Mouse (Mus musculus): ENCODE measurements at regions not wholly inside any gene's neighbourhood (a gene's known extent, or its start where the extent isn't known, plus 50 kb on each side); places are given as distances from the start of the nearest gene placed in this dataset.

GRCm38 (mm10) chr1:120883632-120884031 is 281.4 kb downstream of the En1 start:
- no peak for ATAC-seq
- POLR2A ChIA-PET: no interaction called here
- DNase-seq (ENCODE audit: low read depth, low spot score): no peak
- TF ChIP-seq CTCF (IDR thresholded peaks at IDR 0.05): no peak
- H3K27me3 ChIP-seq: peaks cover 8% of the 10 kb centered on the region
- CTCF ChIA-PET: no interaction called here
- in situ Hi-C loops (cut with MboI; ENCODE audit: low pct_unique_long_range_greater_than_20kb): no loop called here

GRCm38 (mm10) chr1:120910801-120911200 is 308.6 kb downstream of the En1 start:
- ChIA-PET POLR2A (no interaction called here), CTCF (no interaction called here)
- in situ Hi-C loops (cut with MboI; ENCODE audit: low pct_unique_long_range_greater_than_20kb): no loop called here
- TF ChIP-seq CTCF (IDR thresholded peaks at IDR 0.05): no peak
- ATAC-seq: no peak
- H3K27me3 ChIP-seq: no peaks in the 10 kb centered on the region
- DNase-seq (ENCODE audit: low read depth, low spot score): no peak

GRCm38 (mm10) chr1:120911962-120912670 is 309.9 kb downstream of the En1 start:
- ChIA-PET CTCF (no interaction called here), POLR2A (no interaction called here)
- H3K27me3 ChIP-seq: no peaks in the 10 kb centered on the region
- DNase-seq (ENCODE audit: low read depth, low spot score): no peak
- ATAC-seq: no peak
- no peak for TF ChIP-seq CTCF (IDR thresholded peaks at IDR 0.05)
- in situ Hi-C loops (cut with MboI; ENCODE audit: low pct_unique_long_range_greater_than_20kb): no loop called here

- ATAC-seq (no peak), DNase-seq (ENCODE audit: low read depth, low spot score) (no peak)
- CTCF ChIA-PET: interaction anchor here (1.3 kb wide), 1 partner anchor 16 kb away, joined by 3 read pairs; no protein-coding TSS in a partner anchor
- no peaks in the 10 kb centered on the region for H3K27me3 ChIP-seq
- POLR2A ChIA-PET: no interaction called here
- in situ Hi-C loops (cut with MboI; ENCODE audit: low pct_unique_long_range_greater_than_20kb): no loop called here
- no peak for TF ChIP-seq CTCF (IDR thresholded peaks at IDR 0.05)
Observed at GRCm38 (mm10) chr1:120921540-120921939, 319.3 kb downstream of the En1 start.

GRCm38 (mm10) chr1:120925271-120925670 is 323.1 kb downstream of the En1 start:
- no peaks in the 10 kb centered on the region for H3K27me3 ChIP-seq
- CTCF ChIA-PET: no interaction called here
- no peak for TF ChIP-seq CTCF (IDR thresholded peaks at IDR 0.05)
- no peak for ATAC-seq
- no peak for DNase-seq (ENCODE audit: low read depth, low spot score)
- POLR2A ChIA-PET: no interaction called here
- in situ Hi-C loops (cut with MboI; ENCODE audit: low pct_unique_long_range_greater_than_20kb): no loop called here

GRCm38 (mm10) chr1:120930141-120930540 is 327.9 kb downstream of the En1 start:
- no peak for DNase-seq (ENCODE audit: low read depth, low spot score)
- H3K27me3 ChIP-seq: no peaks in the 10 kb centered on the region
- no peak for TF ChIP-seq CTCF (IDR thresholded peaks at IDR 0.05)
- in situ Hi-C loops (cut with MboI; ENCODE audit: low pct_unique_long_range_greater_than_20kb): no loop called here
- no peak for ATAC-seq
- ChIA-PET POLR2A (no interaction called here), CTCF (no interaction called here)

GRCm38 (mm10) chr1:120935321-120935720 is 333.1 kb downstream of the En1 start:
- DNase-seq (ENCODE audit: low read depth, low spot score) (no peak), ATAC-seq (no peak)
- no peak for TF ChIP-seq CTCF (IDR thresholded peaks at IDR 0.05)
- ChIA-PET CTCF (no interaction called here), POLR2A (no interaction called here)
- in situ Hi-C loops (cut with MboI; ENCODE audit: low pct_unique_long_range_greater_than_20kb): no loop called here
- no peaks in the 10 kb centered on the region for H3K27me3 ChIP-seq

- in situ Hi-C loops (cut with MboI; ENCODE audit: low pct_unique_long_range_greater_than_20kb): no loop called here
- no peak for DNase-seq (ENCODE audit: low read depth, low spot score)
Observed at GRCm38 (mm10) chr1:120943711-120944110, 341.5 kb downstream of the En1 start.

GRCm38 (mm10) chr1:120946349-120946748 is 344.1 kb downstream of the En1 start:
- TF ChIP-seq CTCF (IDR thresholded peaks at IDR 0.05): no peak
- H3K27me3 ChIP-seq: peaks cover 2% of the 10 kb centered on the region
- DNase-seq (ENCODE audit: low read depth, low spot score) (no peak), ATAC-seq (no peak)
- in situ Hi-C loops (cut with MboI; ENCODE audit: low pct_unique_long_range_greater_than_20kb): no loop called here
- ChIA-PET POLR2A (no interaction called here), CTCF (interaction anchor here (0.9 kb wide), 1 partner anchor 10 kb away, joined by 3 read pairs; no protein-coding TSS in a partner anchor)

More at GRCm38 (mm10) chr1:120943711-120944110, 341.5 kb downstream of the En1 start:
- no peaks in the 10 kb centered on the region for H3K27me3 ChIP-seq
- CTCF ChIA-PET: interaction anchor here (1.4 kb wide), 2 partner anchors 10 to 56 kb away, joined by 3 read pairs; no protein-coding TSS in a partner anchor
- POLR2A ChIA-PET: no interaction called here
- no peak for ATAC-seq
- TF ChIP-seq CTCF (IDR thresholded peaks at IDR 0.05): no peak

GRCm38 (mm10) chr1:120961235-120961634 is 359.0 kb downstream of the En1 start:
- TF ChIP-seq CTCF (IDR thresholded peaks at IDR 0.05): no peak
- ATAC-seq (no peak), DNase-seq (ENCODE audit: low read depth, low spot score) (no peak)
- in situ Hi-C loops (cut with MboI; ENCODE audit: low pct_unique_long_range_greater_than_20kb): no loop called here
- POLR2A ChIA-PET: no interaction called here
- CTCF ChIA-PET: interaction anchor here (0.9 kb wide), 1 partner anchor 14 kb away, joined by 3 read pairs; no protein-coding TSS in a partner anchor
- peaks cover 16% of the 10 kb centered on the region for H3K27me3 ChIP-seq

- in situ Hi-C loops (cut with MboI; ENCODE audit: low pct_unique_long_range_greater_than_20kb): no loop called here
- POLR2A ChIA-PET: no interaction called here
- no peak for TF ChIP-seq CTCF (IDR thresholded peaks at IDR 0.05)
- CTCF ChIA-PET: interaction anchor here (0.9 kb wide), 1 partner anchor 13 kb away, joined by 3 read pairs; no protein-coding TSS in a partner anchor
- peaks cover 16% of the 10 kb centered on the region for H3K27me3 ChIP-seq
- ATAC-seq (no peak), DNase-seq (ENCODE audit: low read depth, low spot score) (no peak)
Observed at GRCm38 (mm10) chr1:120961984-120962383, 359.8 kb downstream of the En1 start.
